Mouse (Mus musculus) kidney, embryonic 15.5 days (tissue): ENCODE results near the gene Pim1. TPM values are rescaled to one million over a fixed set of nuclear protein-coding genes. Genes with fewer than 3 reads are reported as not detected.
A peak's percentile ranks its signal among the peaks of the same experiment; 100 is the strongest.
"Not testable (repeated sequence)": the region's sequence is repeated elsewhere in the genome, so short reads cannot be mapped to it uniquely, and the experiment has no call there.

Experiments
- ATAC-seq: fragments of 200-750 bp; cut with Nextera tagmentation; replicated peaks from 2 replicates; pipeline ENCODE4 v1.8.0; 2017; ENCODE audit warnings: moderate TSS enrichment; ENCODE audit not compliant: low FRiP score
- H3K27ac ChIP-seq: fragments of 300-500 bp; sonication (generic); 2 replicates; pipeline ENCODE4 v1.5.1; 2015; ENCODE audit warnings: mild to moderate bottlenecking, inconsistent platforms
- H3K27me3 ChIP-seq: fragments of 300-500 bp; sonication (generic); 2 replicates; pipeline ENCODE4 v1.6.1; 2015; ENCODE audit warnings: inconsistent platforms
- H3K36me3 ChIP-seq: fragments of 300-500 bp; sonication (generic); 2 replicates; pipeline ENCODE4 v1.6.1; 2015; ENCODE audit warnings: inconsistent platforms
- H3K4me1 ChIP-seq: fragments of 300-500 bp; sonication (generic); 2 replicates; pipeline ENCODE4 v1.6.1; 2015; ENCODE audit warnings: inconsistent platforms
- H3K4me2 ChIP-seq: fragments of 300-500 bp; sonication (generic); 2 replicates; pipeline ENCODE4 v1.6.1; 2015; ENCODE audit warnings: moderate library complexity, mild to moderate bottlenecking, inconsistent platforms
- H3K4me3 ChIP-seq: fragments of 300-500 bp; sonication (generic); replicated peaks from 2 replicates; pipeline ENCODE4 v1.5.1; 2015; ENCODE audit warnings: mild to moderate bottlenecking, inconsistent platforms
- H3K9ac ChIP-seq: fragments of 300-500 bp; sonication (generic); 2 replicates; pipeline ENCODE4 v1.6.1; 2015; ENCODE audit warnings: mild to moderate bottlenecking, inconsistent platforms
- H3K9me3 ChIP-seq: fragments of 300-500 bp; sonication (generic); replicated peaks from 2 replicates; pipeline ENCODE4 v1.6.1; 2016; ENCODE audit warnings: inconsistent platforms
- WGBS: fragments of 180-500 bp; shearing (Covaris S2); methylation state at CpG from one replicate; pipeline ENCODE4 v1.1.7; 2015; ENCODE audit warnings: mixed read lengths; 5-methylcytosine and 5-hydroxymethylcytosine counted together
- polyA plus RNA-seq: library from polyadenylated mRNA; unstranded; fragments of >200 nt; fragmentation: Nextera tagmentation; extraction: Ambion mirVana; gene quantifications from 2 replicates; pipeline ENCODE4 v1.2.1, GENCODE M21; 2015

Pim1 gene
- polyA plus RNA-seq, result 17.8 and 17.9 TPM in 2 replicates

DNA sequence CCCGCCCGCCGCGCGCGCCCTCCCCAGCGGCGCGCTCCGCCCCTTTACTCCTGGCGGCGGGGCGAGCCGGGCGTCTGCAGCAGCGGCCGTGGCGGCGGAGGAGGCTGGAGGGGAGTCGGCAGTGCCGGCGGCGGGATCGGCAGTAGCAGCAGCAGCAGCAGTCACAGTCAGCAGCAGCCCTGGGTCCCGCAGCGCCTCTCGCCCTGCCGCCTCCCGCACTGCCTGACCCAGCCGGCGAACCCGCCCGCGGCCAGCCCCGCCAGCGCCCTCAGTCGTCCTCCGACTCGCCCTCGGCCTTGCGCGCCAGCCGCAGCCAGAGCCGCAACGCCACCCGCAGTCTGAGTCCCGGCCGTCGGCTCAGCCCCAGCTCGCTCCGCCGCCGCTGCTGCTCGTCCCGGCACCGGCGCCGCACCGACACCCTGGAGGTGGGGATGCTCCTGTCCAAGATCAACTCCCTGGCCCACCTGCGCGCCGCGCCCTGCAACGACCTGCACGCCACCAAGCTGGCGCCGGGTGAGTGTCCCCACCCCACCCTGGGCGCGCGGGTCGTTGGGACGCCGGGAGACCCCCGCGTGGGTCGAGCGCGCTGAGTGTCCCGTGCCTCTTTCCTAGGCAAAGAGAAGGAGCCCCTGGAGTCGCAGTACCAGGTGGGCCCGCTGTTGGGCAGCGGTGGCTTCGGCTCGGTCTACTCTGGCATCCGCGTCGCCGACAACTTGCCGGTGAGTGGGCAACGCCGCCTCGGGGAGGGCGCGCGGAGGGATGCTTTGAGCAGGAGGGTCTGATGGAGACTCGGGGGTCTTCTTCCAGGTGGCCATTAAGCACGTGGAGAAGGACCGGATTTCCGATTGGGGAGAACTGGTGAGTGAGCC lies at the start of gene Pim1:
Gene Pim1, plus strand, starts transcription at position 41 of the 869 bp plus-strand sequence.
- peaks cover 16% of the 10 kb centered on the region for H3K36me3 ChIP-seq
- H3K4me3 ChIP-seq, result peak within 1 kb of the TSS; percentile 70
- no peaks in the 10 kb centered on the region for H3K27me3 ChIP-seq
- H3K9ac ChIP-seq, result peak within 1 kb of the TSS; percentile 80
- WGBS, result under 1% methylated on average over 78 of the region's 99 CpGs
- H3K4me2 ChIP-seq, result peak within 1 kb of the TSS; percentile 91
- peak within 1 kb of the TSS; percentile 94 for H3K27ac ChIP-seq
- peaks cover 32% of the 10 kb centered on the region for H3K4me1 ChIP-seq
- no peaks in the 10 kb centered on the region for H3K9me3 ChIP-seq
- no peak; the same call in none of the 2 replicates for ATAC-seq

DNA sequence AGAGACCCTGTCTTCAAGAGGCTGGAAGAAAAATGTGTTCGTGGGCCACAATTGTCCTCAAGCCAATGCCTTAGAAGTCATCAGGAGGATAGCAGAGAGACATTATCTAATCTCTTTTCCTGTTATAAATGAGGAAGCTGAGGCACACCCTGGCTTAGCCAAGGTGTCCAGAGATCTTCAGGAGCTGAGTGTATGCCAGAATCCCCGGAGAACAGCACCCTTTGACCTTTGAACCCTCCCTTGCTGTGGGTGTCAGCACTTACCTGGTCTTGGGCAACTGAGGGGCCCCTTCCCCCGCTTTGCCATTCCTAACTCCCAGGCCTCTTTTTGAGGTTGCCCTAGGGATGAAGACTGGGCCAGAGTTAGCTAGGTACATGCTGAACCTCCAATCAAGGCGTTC lies 49.0 kb upstream of the Pim1 start:
- Histone ChIP-seq H3K4me3 (no peak overlapping the region), H3K9ac (no peak overlapping the region), H3K27ac (no peak overlapping the region), H3K27me3 (no peaks in the 10 kb centered on the region), H3K9me3 (no peaks in the 10 kb centered on the region), H3K36me3 (no peaks in the 10 kb centered on the region), H3K4me2 (no peak overlapping the region), H3K4me1 (peaks cover 61% of the 10 kb centered on the region)
- WGBS, result 83% methylated on average over 4 of the region's 4 CpGs
- no peak for ATAC-seq

DNA sequence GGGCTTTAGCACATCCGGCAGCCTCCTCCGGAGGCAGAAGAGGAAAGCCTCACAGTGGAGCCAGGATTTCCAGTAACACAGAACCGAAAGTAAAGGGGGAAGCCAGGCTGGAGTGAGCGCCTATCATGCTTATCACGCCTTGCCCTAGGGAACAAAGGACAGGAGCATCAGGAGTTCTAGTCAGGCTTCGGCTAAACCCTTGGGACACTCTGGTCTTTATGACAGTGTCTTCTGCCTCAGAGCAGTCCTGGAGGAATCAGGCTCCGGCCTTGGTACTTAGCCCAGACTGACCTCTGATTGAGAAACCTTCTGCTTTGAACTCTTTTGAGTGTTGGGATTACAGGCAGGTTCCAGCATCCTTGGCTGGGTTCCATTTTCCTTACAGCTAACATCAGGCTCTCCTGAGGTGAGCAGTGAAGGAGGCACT lies 48.4 kb upstream of the Pim1 start:
- H3K4me3 ChIP-seq, result no peak overlapping the region
- no peaks in the 10 kb centered on the region for H3K9me3 ChIP-seq
- H3K27me3 ChIP-seq, result no peaks in the 10 kb centered on the region
- no peak overlapping the region for H3K9ac ChIP-seq
- H3K27ac ChIP-seq, result 0 out of 2 replicates have a peak overlapping the region, but pooled peaks have one; percentile 7
- H3K4me1 ChIP-seq, result peaks cover 56% of the 10 kb centered on the region
- no peak for ATAC-seq
- H3K36me3 ChIP-seq, result no peaks in the 10 kb centered on the region
- no peak overlapping the region for H3K4me2 ChIP-seq
- WGBS, result 60% methylated on average over 7 of the region's 7 CpGs

DNA sequence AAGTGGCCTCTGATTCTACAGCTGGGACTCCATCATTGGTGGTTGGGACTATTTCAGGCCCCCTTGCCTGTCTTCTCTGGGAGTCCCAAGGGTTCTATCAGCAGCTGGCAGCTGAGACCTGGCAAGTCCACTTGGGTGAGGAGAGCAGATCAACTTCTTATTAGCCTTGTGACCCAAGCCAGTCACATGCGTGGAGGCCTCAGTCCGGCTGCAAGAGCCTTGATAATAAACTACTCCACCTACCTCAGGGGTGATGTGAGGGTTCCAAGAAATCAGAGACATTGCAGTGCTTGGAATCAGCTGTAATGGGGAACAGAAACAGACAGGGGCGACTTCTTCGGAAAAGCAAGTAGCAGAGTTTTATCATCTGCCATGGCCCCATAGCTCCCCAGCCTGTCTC lies 46.8 kb upstream of the Pim1 start:
- H3K4me3 ChIP-seq, result no peak overlapping the region

DNA sequence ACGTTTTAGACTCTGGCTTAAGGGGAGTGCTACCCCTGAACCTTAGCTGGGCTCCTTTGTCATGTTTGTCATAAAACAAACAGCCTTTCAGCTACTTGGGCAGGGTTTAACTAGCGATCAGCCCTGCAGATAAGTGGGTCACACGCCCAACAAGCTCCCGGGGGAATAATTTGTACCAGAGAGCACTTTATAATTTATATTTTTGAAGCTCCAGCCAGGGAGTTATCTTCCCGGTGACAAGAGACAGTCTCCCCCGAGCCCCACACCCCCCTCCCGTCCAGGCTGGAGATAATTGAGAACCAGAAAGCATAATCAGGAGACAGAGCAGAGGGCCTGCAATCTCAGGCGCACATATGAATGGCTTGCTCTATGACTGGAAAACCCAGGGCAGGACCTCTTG lies 45.5 kb upstream of the Pim1 start:
- 20% methylated on average over 8 of the region's 8 CpGs for WGBS
- H3K36me3 ChIP-seq, result no peaks in the 10 kb centered on the region
- H3K4me3 ChIP-seq, result no peak overlapping the region
- peaks cover 41% of the 10 kb centered on the region for H3K4me1 ChIP-seq
- ATAC-seq, result no peak
- H3K9ac ChIP-seq, result no peak overlapping the region
- H3K27ac ChIP-seq, result peak overlapping the region; percentile 51; the same call in 1 of the 2 replicates
- H3K9me3 ChIP-seq, result no peaks in the 10 kb centered on the region
- H3K27me3 ChIP-seq, result no peaks in the 10 kb centered on the region
- H3K4me2 ChIP-seq, result no peak overlapping the region

More for the DNA sequence above, 46.8 kb upstream of the Pim1 start:
- Histone ChIP-seq H3K36me3 (no peaks in the 10 kb centered on the region), H3K27ac (no peak overlapping the region), H3K4me2 (no peak overlapping the region), H3K27me3 (no peaks in the 10 kb centered on the region), H3K9me3 (no peaks in the 10 kb centered on the region), H3K4me1 (peaks cover 52% of the 10 kb centered on the region), H3K9ac (no peak overlapping the region)
- no peak; the same call in 1 of the 2 replicates for ATAC-seq
- WGBS, result 87% methylated on average over 4 of the region's 4 CpGs

DNA sequence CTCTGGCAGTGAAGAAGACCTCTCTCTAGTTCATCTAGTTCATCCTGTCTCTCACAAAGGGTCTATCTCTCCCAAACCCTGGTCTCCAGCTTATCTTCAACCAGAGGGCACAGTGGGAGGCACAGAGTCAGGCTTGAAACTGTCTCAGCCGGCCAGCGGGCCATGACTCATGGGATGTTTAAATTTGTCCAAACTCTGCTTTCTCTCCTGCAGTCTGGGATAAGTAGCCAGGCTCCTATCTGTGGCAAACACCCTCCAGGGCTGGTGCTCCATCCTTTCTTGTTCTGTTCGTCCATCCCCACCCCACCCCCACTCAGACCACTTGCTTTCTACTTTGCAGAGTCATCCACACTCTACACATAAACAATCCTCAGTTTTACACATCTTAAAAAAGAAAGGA lies 43.2 kb upstream of the Pim1 start:
- no peak overlapping the region for H3K9ac ChIP-seq
- no peak overlapping the region for H3K27ac ChIP-seq
- H3K4me2 ChIP-seq, result no peak overlapping the region
- H3K36me3 ChIP-seq, result no peaks in the 10 kb centered on the region
- H3K27me3 ChIP-seq, result no peaks in the 10 kb centered on the region
- peaks cover 46% of the 10 kb centered on the region for H3K4me1 ChIP-seq
- no peak for ATAC-seq
- 51% methylated on average over 3 of the region's 3 CpGs for WGBS
- no peaks in the 10 kb centered on the region for H3K9me3 ChIP-seq
- no peak overlapping the region for H3K4me3 ChIP-seq

DNA sequence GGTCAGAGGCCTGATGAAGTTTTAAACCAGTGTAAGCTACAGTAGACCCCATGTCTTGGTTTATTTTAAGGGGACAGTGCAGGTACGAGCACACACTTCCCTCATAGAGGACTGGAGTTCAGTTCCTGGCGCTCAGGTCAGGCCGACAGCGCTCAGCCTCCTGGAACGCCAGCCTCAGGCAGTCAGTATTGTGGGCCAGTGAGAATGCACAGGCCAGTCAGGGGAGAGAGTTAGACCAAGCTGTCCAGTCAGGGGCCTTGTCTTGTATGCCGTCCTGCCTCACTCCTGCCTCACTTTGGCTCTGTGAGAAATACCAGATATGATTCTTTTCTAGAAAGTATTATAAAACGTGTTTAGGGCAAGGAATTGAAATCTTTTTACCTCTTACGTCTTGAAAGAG lies 42.5 kb upstream of the Pim1 start:
- Histone ChIP-seq H3K27ac (peak overlapping the region; percentile 22; the same call in 1 of the 2 replicates), H3K4me2 (no peak overlapping the region), H3K4me3 (no peak overlapping the region), H3K4me1 (peaks cover 46% of the 10 kb centered on the region), H3K27me3 (no peaks in the 10 kb centered on the region), H3K9me3 (no peaks in the 10 kb centered on the region), H3K9ac (no peak overlapping the region), H3K36me3 (no peaks in the 10 kb centered on the region)
- 56% methylated on average over 8 of the region's 8 CpGs for WGBS
- no peak for ATAC-seq

DNA sequence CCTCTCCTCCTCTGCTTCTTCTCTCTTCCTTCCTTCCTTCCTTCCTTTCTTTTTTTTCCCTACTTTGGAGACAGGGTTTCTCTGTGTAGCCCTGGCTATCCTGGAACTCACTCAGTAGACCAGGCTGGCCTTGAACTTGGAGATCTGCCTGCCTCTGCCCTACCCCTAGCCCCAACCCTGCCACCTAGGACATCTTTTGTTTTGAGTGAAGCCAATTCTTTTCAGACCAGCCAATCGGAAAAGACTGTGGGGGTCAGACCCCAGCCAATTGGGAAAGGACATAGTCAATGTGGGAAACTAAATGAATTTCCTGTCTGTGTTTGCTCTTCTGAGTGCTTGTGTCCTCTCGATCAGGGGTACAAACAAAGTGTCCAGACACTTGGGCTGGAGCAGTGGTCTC lies 42.0 kb upstream of the Pim1 start:
- Histone ChIP-seq H3K4me1 (peaks cover 46% of the 10 kb centered on the region), H3K27me3 (no peaks in the 10 kb centered on the region), H3K9ac (no peak overlapping the region), H3K36me3 (no peaks in the 10 kb centered on the region), H3K9me3 (no peaks in the 10 kb centered on the region), H3K4me2 (no peak overlapping the region), H3K27ac (peak overlapping the region; percentile 13; the same call in 1 of the 2 replicates), H3K4me3 (no peak overlapping the region)
- no peak for ATAC-seq
- WGBS, result 66% methylated on average over 2 of the region's 2 CpGs

DNA sequence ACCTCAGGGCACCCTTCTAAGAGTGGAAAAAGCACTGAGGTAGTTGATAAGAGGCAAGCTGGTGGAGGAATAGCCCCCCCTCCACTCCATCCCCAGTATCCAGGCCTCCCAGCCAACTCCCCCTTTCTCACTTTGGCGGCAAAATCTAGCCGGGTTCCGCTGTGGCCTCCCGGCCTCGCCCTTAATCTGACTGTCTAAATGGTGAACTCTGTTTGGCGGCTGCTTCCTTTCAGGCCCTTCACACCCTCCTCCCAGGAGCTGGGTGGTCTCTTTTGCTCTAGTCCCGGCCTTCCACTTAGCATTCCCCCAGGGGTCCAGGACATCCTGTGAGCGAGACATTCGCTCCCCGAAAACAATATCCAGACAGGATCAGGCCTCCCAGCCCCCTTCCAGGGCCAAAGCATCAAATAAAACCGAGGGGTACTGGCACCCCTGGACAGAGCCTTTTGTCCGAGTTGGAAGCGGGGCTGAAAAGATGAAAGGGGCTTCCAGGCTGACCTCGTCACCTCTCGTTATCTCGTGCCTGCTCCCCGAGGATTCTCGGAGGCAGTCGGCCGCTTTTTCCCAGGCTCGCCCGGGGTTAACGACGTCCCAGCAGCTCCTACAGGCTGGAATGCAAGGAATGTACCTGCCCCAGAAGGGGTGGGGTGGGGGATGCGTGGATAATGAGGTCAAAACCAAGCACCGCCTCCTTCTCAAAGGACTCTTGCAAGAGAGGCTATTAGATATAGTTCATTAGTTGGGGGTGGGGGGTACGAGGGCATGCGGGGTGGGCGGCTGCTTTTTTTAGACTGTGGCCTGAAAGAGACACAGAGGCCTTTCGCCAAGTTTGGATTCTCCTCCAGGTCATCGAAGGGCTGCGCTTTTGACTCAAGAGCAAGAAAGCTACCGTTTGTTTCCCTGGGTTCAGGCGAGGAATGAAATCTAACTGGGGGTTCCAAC lies 39.4 kb upstream of the Pim1 start:
- no peaks in the 10 kb centered on the region for H3K9me3 ChIP-seq
- H3K4me1 ChIP-seq, result peaks cover 34% of the 10 kb centered on the region
- no peaks in the 10 kb centered on the region for H3K36me3 ChIP-seq
- H3K4me2 ChIP-seq, result peak overlapping the region; percentile 49
- peak; percentile 74 for ATAC-seq
- peak overlapping the region; percentile 89 for H3K27ac ChIP-seq
- peak overlapping the region; percentile 14 for H3K9ac ChIP-seq
- H3K4me3 ChIP-seq, result peak overlapping the region; percentile 17
- H3K27me3 ChIP-seq, result no peaks in the 10 kb centered on the region
- WGBS, result 6% methylated on average over 34 of the region's 34 CpGs

DNA sequence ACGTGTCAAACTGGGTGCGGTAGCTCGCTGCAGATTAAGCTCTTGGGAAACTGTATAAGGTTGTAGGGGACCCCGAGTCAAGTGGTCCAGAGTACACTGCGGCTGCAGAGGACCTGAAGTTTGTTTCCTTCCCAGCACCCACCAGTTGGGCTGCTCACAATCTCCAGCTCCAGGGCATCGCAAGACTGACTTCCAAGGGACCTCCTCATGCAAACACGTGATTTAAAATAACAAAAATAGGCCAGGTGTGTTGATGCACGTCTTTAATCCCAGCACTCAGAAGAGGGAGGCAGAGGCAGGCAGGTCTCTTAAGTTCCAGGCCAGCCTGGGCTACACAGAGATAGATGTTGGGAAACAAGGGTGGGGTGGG lies 38.7 kb upstream of the Pim1 start:
- H3K4me3 ChIP-seq, result no peak overlapping the region
- 40% methylated on average over 8 of the region's 8 CpGs for WGBS
- no peak overlapping the region for H3K9ac ChIP-seq
- H3K9me3 ChIP-seq, result no peaks in the 10 kb centered on the region
- H3K36me3 ChIP-seq, result no peaks in the 10 kb centered on the region
- H3K27ac ChIP-seq, result peak overlapping the region; percentile 89
- H3K4me1 ChIP-seq, result peaks cover 34% of the 10 kb centered on the region
- no peaks in the 10 kb centered on the region for H3K27me3 ChIP-seq
- H3K4me2 ChIP-seq, result peak overlapping the region; percentile 49
- no peak for ATAC-seq

DNA sequence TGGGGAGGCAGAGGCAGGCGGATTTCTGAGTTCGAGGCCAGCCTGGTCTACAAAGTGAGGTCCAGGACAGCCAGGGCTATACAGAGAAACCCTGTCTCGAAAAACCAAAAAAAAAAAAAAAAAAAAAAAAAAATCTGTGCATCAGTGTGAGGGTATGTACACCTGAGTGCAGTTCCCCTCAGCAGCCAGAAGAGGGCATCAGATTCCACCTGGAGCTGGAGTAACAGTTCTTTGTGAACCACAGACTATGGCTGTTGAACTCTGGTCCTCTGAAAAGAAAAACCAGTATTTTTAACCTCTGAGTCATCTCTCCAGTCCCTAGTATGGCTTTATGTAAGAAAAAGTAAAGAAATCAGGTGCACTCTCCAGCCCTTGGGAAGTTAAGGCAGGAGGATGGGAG lies 36.4 kb upstream of the Pim1 start:
- H3K9ac ChIP-seq, H3K27ac ChIP-seq, H3K27me3 ChIP-seq, H3K36me3 ChIP-seq, H3K4me2 ChIP-seq, ATAC-seq, H3K9me3 ChIP-seq, H3K4me3 ChIP-seq: not testable (repeated sequence)
- WGBS, result 81% methylated on average over 3 of the region's 3 CpGs
- H3K4me1 ChIP-seq, result peaks cover 38% of the 10 kb centered on the region
